Mouse (Mus musculus) liver, adult 2 months (tissue): ENCODE data around the gene Deup1. TPM values are rescaled to one million over a fixed set of nuclear protein-coding genes. Genes with fewer than 3 reads are reported as not detected.

ENCODE experiments used
- DNase-seq: peaks from one replicate; pipeline ENCODE4 v3.0.0-alpha.2; 2011; ENCODE audit warnings: low read depth, low spot score; ENCODE audit errors: extremely low read depth
- H3K27ac ChIP-seq: fragments of 200-500 bp; replicated peaks from 2 replicates; pipeline ENCODE4 v1.5.1; 2012; ENCODE audit warnings: low read depth, mild to moderate bottlenecking, control low read depth, inconsistent platforms, low read length; ENCODE audit not compliant: insufficient read depth
- H3K27me3 ChIP-seq: fragments of 200-500 bp; 2 replicates; pipeline ENCODE4 v1.6.1; 2012; ENCODE audit warnings: mild to moderate bottlenecking, moderate library complexity, low read length, inconsistent platforms; ENCODE audit not compliant: control insufficient read depth, insufficient read depth
- H3K36me3 ChIP-seq: fragments of 200-500 bp; 2 replicates; pipeline ENCODE4 v1.6.1; 2012; ENCODE audit warnings: low read length, inconsistent platforms; ENCODE audit not compliant: control insufficient read depth, insufficient read depth
- H3K4me1 ChIP-seq: fragments of 200-500 bp; 2 replicates; pipeline ENCODE4 v1.6.1; 2011; ENCODE audit warnings: low read length; ENCODE audit not compliant: control insufficient read depth, insufficient read depth
- H3K4me3 ChIP-seq: fragments of 200-500 bp; 2 replicates; pipeline ENCODE4 v1.5.1; 2011; ENCODE audit warnings: low read depth, mild to moderate bottlenecking, control low read depth, low read length, moderate library complexity; ENCODE audit not compliant: insufficient read depth
- H3K79me2 ChIP-seq: fragments of 200-500 bp; 2 replicates; pipeline ENCODE4 v1.6.1; 2012; ENCODE audit warnings: inconsistent platforms, mild to moderate bottlenecking, low read length, moderate library complexity; ENCODE audit not compliant: control insufficient read depth, insufficient read depth
- H3K9ac ChIP-seq: fragments of 200-500 bp; 2 replicates; pipeline ENCODE4 v1.6.1; 2012; ENCODE audit warnings: low read depth, mild to moderate bottlenecking, control low read depth, inconsistent platforms, low read length
- CTCF ChIP-seq: fragments of 200-500 bp; IDR thresholded peaks from 2 replicates; pipeline ENCODE4 v1.5.1; 2011; ENCODE audit warnings: low read depth, low read length, control low read depth
- POLR2A ChIP-seq: fragments of 200-500 bp; IDR thresholded peaks from 2 replicates; pipeline ENCODE4 v1.6.1; 2011; ENCODE audit warnings: low read length, control low read depth; ENCODE audit not compliant: insufficient read depth; ENCODE audit errors: extremely low read depth
- WGBS: fragments of 180-500 bp; shearing (Covaris S2); methylation state at CpG from one replicate; pipeline ENCODE4 v1.1.7; 2018; 5-methylcytosine and 5-hydroxymethylcytosine counted together
- polyA plus RNA-seq: library from polyadenylated mRNA; depleted of rRNA; stranded (reverse); fragments of >200 nt; gene quantifications from 2 replicates; pipeline ENCODE4 v1.2.3, GENCODE M21; 2012; rRNA removed
- total RNA-seq: library from RNA; depleted of rRNA; stranded (reverse); fragments of >200 nt; gene quantifications from 2 replicates; pipeline ENCODE4 v1.2.3, GENCODE M21; 2014; rRNA removed

Gene Deup1
- total RNA-seq (0.09 and 0.20 TPM in 2 replicates), polyA plus RNA-seq (0.02 TPM in 1 of 2 replicates, not detected in the other)

DNA sequence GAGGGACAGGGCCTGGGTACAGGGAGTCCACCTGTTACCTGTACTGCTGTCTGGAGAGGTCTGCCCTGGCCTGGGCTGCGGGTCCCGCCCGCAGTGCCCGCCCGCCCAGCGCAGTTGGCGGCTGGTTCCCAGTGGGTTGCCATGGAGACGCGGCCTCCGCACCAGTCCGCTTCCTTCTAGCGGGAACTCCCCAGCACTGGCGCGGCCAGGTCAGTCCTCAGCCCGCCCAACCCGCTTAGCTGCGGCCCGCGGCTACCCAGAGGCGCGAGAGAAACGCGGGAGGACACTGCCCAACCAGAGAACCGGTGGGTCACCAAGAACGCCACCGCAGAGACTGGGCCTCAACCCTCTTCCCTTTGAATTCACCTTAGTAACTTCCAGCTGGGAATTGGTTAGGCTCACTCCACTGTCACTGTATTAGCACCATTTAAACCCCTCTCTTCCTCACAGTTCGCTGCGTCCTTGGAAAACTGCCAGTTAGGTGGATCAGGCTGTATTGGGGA, at the start of gene Deup1:
Deup1 (minus strand) TSS at position 149 of the 503 bp plus-strand sequence.
- Histone ChIP-seq H3K4me3 (no peak within 1 kb of the TSS), H3K36me3 (no peaks in the 10 kb centered on the region), H3K4me1 (no peaks in the 10 kb centered on the region), H3K9ac (no peak within 1 kb of the TSS), H3K79me2 (no peaks in the 10 kb centered on the region), H3K27ac (no peak within 1 kb of the TSS), H3K27me3 (no peaks in the 10 kb centered on the region)
- no peak for DNase-seq
- WGBS = 4% methylated on average over 28 of the region's 28 CpGs
- TF ChIP-seq POLR2A (no peak), CTCF (no peak)

DNA sequence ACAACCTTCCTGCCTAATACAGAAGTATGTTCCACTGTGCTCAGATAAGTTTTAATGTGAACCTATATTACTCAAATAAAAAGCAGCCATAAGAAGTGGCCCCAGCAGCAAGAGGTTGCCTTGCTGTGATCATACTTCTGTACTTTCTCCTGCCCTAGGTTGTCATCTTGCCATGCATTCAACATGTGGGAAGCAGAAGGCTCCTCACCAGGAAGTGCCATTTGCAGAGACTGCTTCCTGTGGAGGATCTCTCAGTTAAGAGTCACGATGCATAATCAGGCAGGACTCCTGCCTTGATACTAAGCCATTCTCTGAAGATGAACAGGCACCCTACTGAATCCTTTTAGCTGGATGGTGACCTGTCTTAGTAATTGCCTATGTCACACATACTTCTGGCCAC, 44.5 kb upstream of the Deup1 start:
- Histone ChIP-seq H3K27ac (no peak overlapping the region), H3K9ac (no peak overlapping the region), H3K79me2 (no peaks in the 10 kb centered on the region), H3K27me3 (no peaks in the 10 kb centered on the region), H3K4me3 (no peak overlapping the region), H3K4me1 (no peaks in the 10 kb centered on the region), H3K36me3 (no peaks in the 10 kb centered on the region)
- no peak for TF ChIP-seq POLR2A
- TF ChIP-seq CTCF = no peak
- WGBS = 74% methylated on average over 1 of the region's 1 CpGs
- no peak for DNase-seq

DNA sequence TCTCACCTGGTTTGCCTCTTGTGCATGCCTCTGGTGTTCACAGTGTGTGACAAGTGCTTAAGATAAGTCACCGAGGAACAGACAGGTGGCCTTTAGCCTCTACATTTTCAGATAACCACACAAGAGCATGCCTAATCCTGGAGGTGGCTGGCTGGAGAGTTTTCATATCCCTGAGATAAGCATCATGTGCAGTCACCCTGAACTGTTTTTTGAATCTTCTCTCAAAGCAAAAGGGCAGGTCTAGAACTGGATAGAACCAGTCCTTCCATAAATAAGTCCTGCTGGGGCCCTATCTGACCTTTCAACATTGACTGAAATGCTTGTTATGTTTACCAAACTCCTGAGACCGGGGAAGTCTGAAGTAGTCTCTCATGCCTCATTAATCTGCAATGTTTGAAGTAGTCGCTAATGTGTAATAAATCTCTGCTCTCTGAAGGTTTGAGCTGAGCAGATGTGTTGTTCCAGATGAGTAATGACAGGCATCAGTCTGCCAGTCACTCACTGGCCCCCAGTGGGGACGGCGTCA, 42.3 kb upstream of the Deup1 start:
- peak; percentile 11 for DNase-seq

GRCm38 (mm10) chr9:15669452-15669851, 41.7 kb upstream of the Deup1 start:
- H3K27me3 ChIP-seq = no peaks in the 10 kb centered on the region
- no peak overlapping the region for H3K9ac ChIP-seq
- no peak for DNase-seq
- H3K79me2 ChIP-seq = no peaks in the 10 kb centered on the region
- peaks cover 3% of the 10 kb centered on the region; the same call in 1 of the 2 replicates for H3K4me1 ChIP-seq
- H3K27ac ChIP-seq = no peak overlapping the region
- no peaks in the 10 kb centered on the region for H3K36me3 ChIP-seq
- no peak for TF ChIP-seq CTCF
- no peak for TF ChIP-seq POLR2A
- WGBS = 68% methylated on average over 3 of the region's 3 CpGs
- no peak overlapping the region for H3K4me3 ChIP-seq

More for the DNA sequence above, 42.3 kb upstream of the Deup1 start:
- no peak overlapping the region for H3K27ac ChIP-seq
- no peaks in the 10 kb centered on the region for H3K4me1 ChIP-seq
- WGBS = 46% methylated on average over 5 of the region's 5 CpGs
- TF ChIP-seq POLR2A (no peak), CTCF (no peak)
- no peak overlapping the region for H3K9ac ChIP-seq
- no peaks in the 10 kb centered on the region for H3K79me2 ChIP-seq
- no peaks in the 10 kb centered on the region for H3K36me3 ChIP-seq
- H3K4me3 ChIP-seq = no peak overlapping the region
- no peaks in the 10 kb centered on the region for H3K27me3 ChIP-seq

DNA sequence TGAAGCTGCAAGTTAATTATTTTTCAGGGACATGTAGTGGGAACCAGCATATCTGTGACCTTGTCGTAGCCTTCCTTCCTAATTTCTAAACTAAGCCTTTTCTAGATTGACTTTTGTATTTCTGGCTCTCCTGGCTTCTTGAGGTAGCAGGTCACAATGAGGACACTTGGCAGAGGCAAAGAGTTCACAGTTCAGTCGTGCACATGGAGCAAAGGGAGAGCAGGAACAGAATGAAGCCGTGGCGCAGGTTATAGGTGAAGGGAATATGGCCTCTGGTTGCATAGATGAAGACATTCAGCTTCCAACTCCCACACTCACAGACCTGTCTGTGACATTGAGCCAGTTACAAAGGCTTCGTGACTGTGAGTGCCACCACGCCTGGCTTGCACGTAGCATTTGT, 36.9 kb upstream of the Deup1 start:
- Histone ChIP-seq H3K4me1 (peaks cover 7% of the 10 kb centered on the region; the same call in 1 of the 2 replicates), H3K79me2 (no peaks in the 10 kb centered on the region), H3K36me3 (no peaks in the 10 kb centered on the region), H3K9ac (no peak overlapping the region), H3K27ac (no peak overlapping the region), H3K4me3 (no peak overlapping the region), H3K27me3 (no peaks in the 10 kb centered on the region)
- DNase-seq = peak; percentile 69
- WGBS = 53% methylated on average over 7 of the region's 7 CpGs
- TF ChIP-seq CTCF = no peak
- no peak for TF ChIP-seq POLR2A

DNA sequence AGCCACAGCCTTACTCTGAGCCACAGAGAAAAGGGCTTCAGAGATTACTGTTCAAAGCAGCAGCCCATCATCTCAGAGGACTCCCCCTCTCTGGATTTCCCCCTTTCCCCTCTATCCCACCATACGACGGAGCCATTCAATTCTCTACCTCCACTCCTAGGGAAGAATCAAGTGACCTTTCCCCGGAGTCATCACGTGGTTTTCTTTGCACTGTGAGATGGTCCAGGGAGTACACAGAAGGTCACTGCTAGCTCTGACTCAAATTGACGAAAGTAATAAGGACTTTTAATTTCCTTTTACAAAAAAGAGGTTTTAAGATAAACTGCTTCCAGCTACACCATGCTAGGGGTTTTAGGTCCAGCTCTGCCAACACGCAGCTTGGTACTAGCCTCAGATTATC, 31.3 kb upstream of the Deup1 start:
- no peak overlapping the region for H3K27ac ChIP-seq
- TF ChIP-seq POLR2A (no peak), CTCF (no peak)
- no peaks in the 10 kb centered on the region for H3K27me3 ChIP-seq
- H3K4me3 ChIP-seq = no peak overlapping the region
- no peaks in the 10 kb centered on the region for H3K36me3 ChIP-seq
- no peak overlapping the region for H3K9ac ChIP-seq
- H3K4me1 ChIP-seq = peaks cover 9% of the 10 kb centered on the region
- DNase-seq = peak; percentile 30
- H3K79me2 ChIP-seq = no peaks in the 10 kb centered on the region
- 49% methylated on average over 6 of the region's 6 CpGs for WGBS
